Mouse (Mus musculus): ENCODE measurements around the gene Cdc42bpb.

Gene Cdc42bpb

DNA sequence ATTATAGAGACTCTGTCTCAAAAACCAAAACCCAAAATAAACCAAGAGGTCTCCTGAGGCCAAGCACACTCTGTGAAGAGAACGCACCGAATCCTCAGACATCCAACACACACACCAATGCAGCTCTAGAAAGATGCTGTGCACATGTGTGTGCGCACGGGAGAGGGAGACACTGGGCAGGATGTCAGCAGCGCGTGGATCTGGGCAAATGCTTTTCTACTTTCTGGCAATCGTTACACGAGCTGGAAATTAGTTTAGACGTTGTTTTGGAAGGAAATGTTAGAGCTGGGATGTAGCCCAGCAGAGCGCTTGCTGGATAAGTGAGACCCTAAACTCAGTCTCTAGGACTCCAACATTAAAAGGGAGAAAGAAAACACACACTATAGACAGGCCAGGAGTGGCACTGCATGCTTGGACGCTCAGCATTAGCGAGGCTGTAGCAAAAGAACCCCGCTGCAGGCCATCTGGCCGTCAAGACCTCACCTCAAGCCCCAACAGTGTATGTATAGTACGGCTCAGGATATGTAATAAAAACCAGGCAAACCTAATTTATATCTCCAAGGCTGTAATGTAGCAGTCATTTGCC, 44.4 kb downstream of the Cdc42bpb start:
- no peak for DNase-seq

DNA sequence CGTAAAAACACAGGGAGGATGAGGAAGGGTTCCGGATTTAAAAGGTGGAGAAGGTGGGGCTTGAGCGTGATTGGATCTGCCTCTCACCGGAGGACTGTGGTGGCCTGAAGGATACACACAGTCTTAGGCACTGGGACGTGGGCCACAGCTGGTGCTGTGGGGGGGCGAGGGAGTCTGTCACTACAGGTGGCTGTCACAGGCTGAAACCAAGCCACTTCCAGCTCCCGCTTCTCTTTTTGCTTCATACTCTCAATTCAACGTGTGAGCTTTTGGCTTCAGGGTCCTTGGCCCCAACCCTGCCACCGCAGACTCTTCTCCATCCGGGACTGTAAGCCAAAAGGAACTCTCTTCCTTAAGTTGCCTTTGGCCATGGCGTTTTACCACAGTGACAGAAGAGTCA, 45.1 kb downstream of the Cdc42bpb start:
- no peak for DNase-seq

DNA sequence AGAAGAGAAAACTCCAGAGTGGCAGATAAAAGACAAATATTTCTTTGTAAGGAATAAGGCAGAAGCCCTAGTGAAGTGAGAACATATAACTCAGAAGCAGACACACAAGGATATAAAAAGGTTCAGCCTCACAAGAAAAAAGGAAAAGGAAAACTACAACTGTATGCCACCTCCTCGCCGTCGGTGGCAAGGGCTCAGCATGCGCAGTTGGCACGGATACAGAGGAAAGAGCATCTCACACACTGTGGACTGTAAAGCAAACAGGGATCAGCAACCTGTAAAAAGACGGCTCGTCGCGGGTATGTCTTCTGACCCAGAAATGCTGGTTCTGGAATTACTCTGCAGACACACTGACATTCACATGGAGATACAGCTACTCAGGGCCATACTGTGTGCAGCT, 45.9 kb downstream of the Cdc42bpb start:
- DNase-seq = no peak

DNA sequence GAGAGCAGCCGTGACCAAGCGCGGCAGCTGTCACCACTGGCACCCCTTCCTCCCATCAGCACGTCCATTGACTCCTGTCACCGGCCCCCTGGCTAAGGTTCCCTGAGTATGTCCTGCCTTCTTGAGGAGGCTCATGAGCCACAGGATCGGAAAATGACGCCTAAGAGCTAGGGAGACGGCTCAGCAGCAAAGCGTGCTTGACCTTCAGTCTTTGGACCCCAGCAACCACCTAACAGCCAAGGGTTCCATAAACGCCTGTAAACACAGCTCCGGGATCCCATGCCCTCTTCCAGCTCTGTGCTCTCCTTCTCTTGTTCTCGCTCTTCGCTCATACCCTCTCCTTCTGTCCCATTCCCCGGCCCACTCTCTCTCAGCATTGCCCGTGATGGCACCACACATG, 48.2 kb downstream of the Cdc42bpb start:
- no peak for DNase-seq

DNA sequence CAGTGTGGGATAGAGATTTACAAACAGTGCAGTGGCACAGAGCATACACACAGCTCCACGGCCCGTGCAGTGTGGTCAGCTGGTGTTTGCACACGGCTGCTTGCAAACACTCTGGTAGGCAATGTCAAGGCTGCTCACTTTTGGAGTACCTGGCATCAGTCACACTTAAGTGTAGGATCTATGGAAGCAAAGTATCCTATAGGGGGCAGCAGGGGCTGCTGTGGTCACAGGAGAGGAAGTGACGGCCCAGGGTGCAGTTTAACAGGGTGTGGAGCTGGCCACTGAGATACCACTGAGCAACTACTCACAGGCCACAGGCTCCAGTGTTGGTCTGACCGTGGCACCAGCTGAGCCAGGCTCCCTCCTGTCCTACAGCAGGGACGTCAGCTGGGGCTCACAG, 49.2 kb downstream of the Cdc42bpb start:
- no peak for DNase-seq

DNA sequence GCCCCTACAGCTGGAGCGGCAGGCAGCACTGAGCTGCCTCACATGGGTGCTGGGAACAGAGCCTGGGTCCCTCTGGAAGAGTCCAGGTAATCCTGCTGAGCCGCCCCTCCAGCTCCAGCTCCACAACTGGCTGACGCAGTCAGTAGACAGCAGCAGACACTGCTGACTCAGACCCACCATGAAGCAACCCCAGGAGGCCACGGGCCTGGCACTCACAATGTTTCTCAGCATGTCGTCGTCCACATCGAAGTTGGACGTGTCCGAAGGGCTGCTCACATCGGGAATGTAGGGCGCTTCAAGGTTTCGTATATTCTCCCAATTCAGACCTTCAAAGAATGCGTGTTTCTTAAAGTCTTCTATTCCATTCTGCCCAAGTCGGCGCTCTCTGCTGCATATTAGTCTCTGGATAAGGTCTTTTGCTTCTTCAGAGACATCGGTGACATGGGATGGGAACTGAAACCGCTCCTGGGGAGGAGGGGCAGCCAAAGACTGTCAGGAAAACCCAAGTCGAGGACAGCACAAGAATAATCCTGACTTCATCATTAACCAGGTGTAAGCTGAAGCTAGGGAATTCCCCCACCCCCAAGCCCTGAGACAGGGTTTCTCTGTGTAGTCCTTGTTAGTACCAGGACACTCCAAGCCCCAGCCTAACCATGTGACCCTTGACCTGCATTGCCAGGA, 51.6 kb downstream of the Cdc42bpb start:
- no peak for DNase-seq

DNA sequence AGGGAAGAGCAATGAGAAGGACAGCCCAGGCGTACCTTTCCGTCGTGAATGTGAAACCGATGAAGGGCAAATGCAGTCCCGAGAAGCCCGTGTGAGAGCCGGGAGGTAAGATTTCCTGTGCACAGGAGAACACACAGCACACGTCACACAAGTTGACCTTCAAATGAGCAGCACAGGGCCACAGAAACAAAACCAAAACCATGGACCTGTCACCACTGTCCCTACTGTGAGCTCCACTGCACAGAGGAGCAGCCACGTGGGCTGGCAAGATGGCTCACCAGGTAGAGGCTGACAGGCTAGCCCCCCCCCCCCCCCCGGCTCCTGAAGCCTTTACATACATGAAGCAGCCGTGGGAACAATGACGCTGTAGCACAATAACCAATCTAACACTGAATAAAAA, 52.6 kb downstream of the Cdc42bpb start:
- DNase-seq = no peak

DNA sequence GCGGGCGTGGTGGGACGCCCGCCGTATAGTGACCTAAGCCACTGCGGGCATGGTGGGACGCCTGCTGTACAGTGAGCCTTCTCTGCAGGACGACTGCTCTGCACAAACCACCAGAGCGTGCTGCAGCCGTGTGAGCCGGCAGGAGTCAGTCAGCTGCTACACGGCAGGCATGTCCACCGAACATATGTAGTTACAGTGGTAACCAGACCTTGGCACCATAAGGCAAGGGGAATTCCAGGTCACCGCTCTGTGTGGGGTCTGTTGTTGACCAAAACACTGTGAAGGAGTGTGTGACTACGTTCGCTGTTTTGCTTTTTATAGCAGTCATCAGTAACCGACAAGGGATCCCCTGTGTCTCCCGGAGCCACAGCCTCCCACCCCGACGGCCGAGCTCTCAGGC, 53.0 kb downstream of the Cdc42bpb start:
- DNase-seq = no peak

DNA sequence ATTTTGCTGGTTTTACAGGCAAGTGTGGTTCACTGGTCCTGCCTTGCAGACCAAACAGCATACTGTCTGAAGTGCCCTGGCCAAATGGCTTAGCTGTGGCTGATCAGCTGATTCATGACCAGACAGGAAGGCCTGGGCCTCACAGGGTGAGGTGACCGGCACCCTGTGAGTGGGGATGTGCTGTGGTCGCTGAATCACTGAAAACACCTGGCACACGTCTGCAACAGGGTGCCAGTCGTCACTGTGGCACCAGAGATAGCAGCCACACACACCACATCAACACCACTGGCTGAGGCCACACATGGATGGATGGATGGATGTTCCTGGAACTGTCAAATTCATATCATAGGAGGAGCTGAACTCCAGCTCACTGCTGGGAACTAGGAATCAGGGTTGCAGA, 54.1 kb downstream of the Cdc42bpb start:
- no peak for DNase-seq

DNA sequence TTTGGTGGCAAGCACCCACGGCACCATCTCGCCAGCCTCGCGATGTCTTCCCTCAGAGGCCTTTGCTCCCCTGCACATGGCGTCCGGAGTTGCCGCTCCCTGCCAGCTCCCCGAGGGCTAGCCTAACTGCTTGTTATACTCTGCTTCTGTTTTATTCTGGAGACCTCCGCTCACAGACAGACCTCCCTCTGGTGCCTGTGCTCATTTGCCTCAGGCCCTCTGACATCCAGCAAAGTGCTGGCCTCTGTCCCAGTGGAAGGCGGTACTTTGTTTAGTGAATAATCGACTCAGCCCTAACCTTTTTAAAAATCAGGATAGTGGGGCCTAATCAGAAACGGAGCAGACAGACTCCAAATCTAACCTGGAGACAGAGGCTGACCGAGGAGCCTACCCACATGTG, 55.7 kb downstream of the Cdc42bpb start:
- no peak for DNase-seq

DNA sequence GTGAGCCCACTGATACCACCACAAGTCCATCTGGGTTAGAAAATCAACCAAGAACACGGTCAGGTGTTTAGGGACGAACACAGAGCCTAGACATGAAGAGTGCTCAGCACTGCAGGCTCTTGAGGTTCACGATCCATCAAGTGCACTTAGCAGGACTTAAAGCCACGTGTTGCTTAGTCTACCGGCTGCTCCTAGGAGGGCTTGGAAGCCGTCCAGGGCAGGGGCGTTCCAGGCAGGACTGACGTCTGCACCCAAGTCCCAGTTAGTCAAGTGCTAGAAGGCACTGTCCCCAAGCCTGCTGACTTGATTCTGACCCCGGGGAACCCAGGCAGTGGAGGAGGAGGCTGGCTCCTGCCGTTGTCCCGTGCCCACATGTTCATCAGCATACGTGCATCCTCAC, 57.0 kb downstream of the Cdc42bpb start:
- DNase-seq = no peak

DNA sequence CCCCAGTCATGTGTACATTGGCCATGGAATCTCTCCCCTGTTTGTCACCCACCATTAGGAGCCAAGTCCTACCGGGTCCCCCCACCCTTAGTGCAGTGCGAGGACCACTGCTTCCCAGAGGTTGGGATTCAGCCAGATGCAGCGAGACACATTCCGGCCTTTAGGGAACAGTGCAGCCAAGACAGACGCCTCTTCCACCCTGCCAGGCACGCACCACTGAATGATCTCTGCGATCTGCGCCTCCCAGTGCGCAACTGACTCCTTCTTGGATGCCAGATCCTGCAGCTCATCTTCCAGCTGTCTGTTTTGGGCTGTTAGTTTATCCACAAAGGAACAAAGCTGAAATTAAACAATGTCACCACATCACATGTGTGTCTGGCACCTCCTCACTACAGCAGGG, 59.8 kb downstream of the Cdc42bpb start:
- no peak for DNase-seq

DNA sequence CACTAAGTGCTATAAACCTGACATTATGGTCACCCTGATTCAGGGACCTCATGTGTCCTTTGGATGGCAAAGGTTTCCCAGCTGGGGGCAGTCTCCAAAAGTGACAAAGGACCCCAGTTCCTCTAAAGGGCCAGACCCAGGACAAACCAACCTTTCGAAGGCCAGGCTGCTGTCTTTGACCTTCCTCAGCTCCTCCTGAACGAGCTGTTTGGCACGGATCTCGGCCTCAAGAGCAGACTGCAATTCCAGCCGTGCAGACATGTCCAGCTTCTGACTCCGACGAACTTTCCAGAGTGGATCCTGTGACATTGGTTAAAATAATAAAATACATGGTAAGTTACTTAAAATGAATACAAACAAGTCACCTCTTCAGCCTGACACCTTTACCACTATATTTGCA, 63.2 kb downstream of the Cdc42bpb start:
- DNase-seq = no peak

DNA sequence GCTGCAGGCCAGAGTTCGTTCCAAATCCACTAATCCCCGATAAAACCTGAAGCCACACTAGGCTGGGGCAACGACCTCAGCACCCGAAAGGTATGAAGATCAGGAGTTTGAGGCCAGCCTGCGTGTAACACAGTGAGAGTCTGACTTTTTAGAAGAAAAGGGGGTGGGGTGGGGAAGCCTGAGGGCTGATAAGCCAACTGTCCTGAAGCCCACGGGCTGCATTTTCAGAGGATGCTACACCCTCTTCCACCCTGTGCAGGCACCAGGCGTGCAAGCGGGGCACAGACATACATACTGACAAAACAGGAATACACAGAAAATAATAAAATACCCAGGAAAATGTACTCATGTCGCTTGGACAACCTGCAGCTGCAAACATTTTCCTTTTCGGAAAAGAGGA, 65.7 kb downstream of the Cdc42bpb start:
- DNase-seq = no peak

DNA sequence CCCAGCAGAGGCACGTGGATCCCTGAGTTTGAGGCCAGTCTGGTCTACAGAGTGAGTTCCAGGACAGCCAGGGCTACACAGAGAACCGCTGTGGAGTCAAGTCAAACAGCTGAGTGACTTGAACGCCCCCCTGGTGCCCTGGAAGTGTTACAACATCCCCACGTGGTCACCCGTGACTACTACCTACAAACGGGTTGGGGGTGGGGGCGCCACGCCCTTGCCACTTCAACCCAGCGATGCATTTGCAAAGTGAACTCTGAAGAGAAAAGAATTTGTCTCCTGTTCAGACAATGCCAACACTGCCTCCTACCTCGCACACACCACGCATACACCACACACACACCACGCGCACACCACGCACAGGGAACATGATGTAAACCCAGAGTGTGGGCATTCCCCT, 67.6 kb downstream of the Cdc42bpb start:
- no peak for DNase-seq

DNA sequence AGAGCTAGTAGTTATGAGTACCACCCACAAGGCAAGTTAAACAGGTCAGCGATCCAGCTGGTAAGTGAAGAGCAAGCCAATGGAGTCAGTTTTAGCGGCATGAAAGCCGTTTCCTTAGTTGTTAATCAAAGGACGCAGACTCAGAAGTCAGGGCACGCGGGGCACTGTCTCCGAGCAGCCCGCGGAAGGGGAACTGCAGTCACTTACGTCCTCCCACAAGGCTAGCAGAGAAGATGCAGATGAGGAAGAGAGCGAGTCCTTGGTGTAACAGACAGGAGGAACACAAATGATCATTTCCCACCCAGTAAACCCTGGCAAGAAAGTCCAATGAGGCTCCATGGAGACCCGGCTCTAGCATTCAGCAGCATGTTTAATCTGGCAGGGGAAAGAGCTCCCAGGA, 68.3 kb downstream of the Cdc42bpb start:
- no peak for DNase-seq

DNA sequence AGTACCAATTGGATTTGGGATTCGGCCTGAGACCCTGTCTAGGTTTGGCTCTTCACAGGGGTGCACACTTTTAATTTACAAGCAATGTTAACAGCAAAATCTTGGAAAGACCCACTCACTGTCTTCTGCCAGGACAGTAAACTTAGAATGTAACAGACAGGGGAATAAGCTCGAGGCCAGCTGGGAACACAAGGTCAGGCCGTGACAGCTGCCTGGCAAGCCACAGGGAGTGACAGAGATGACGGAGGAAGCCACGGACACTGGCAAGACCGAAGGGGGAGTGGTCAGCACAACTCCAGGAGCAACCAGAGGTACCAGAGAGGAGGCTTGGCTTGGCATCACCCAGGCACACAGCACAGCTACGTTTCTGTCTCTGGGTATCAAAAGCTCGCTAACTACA, 70.7 kb downstream of the Cdc42bpb start:
- no peak for DNase-seq

DNA sequence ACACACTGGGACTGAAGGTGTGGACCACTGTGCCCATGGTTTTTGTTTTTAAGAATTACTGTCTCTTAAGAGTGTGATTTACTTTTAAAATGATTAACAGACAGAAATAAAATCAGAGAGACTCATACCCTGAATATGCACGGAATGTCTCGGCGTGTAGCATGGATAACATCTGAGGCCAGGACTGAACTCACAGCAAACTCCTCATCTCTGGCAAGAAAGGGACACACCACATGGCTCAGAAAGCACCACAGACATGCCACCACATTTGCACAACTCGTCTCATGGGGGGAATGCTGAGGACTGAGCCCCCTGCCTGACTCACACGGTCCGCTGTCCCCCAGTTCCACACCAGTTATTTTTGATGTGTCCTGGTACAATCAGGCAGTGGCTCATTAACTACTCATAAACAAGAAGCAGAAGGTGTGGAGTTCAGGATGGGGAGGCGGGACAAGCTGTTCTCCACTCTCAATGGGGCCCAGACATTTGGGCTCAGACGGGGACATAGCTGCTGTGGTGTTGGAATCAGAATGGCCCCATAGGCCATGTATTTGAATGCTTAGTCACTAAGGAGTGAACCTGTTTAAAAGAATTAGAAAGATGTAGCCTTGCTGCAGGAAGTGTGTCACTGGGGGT, 73.7 kb downstream of the Cdc42bpb start:
- no peak for DNase-seq

DNA sequence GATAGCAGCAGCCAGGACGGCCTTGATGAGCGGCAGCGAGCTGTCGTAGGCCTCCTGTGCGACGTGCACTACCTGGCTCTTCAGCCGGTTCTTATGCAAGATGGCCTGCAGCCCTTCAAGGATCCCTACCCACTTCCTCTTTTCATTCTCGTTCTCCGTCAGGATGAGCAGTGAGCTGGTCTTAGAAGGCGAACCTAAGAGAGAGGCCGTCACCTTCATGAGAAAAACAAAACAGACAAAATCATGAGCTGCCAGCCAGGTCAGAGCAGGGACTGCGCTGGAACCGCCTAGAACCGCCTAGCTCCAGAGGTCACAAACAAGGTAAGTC, 75.5 kb downstream of the Cdc42bpb start:
- DNase-seq = no peak

DNA sequence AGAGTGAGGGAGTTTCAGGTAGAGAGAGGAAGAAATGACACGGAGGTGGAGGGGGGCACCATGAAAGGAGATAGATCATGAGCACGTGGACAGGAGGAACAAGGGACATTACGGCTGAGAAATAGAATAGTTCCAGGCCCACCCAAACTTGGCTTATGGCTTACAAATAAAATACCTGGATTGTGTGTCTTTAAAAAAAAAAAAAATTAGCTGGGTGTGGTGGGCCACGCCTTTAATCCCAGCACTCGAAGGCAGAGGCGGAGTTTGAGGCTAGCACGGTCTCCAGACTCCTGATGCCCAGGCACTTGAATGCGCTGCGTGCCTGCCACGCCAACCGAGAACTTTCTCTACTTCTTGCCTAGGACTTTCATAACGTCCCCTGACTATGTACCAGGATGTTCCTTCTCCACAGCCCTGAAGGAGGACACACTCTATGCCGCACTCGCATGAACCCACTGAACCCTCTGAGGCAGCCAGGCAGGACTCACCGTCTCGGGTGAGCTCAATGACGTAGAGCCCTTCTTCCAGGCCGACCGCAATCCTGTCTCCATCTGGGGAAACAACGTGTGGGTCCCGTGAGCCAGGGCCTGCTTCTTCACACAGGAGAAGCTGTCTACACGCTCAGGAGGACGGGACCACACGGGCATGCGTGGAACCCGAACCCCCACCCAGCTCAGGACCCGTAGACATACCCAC, 76.0 kb downstream of the Cdc42bpb start:
- DNase-seq = no peak

DNA sequence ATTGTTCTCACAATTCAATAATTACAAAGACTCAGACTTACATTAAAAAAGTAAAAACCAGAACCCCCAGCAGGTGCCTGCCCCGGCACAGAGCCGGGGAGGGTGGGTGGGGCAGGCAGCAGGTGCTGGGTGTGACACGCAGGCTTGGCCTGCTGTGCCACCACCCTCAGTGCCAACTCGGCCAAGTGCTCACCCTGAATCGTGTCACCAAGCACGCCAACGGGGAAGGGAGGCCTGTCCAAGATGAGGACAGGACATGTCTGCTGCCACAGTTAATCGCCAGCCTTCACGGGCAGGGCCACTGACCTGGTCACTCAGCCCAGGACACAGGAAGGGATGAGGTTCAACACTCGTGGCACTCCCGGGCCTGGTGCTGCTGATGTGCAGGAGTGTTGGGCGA, 84.5 kb downstream of the Cdc42bpb start:
- no peak for DNase-seq

DNA sequence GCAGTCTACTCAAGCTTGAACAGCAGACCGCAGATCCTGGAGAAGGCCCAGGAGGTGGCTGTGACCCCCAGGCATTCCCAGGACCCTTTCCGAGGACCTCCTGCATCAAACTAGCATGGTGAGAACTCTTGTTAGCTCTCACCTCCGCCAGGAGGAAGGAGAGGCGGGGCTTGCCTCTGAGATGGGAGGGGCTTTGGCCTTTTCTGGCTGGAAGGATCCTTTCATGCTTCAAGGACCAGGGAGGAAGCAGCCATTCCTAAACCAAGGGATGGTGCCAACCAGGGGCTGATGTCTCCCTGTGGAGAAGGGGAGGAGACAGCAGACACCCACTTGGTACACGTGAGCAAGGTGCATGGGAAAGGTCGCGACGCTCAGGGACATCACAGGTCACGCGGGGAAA, 93.0 kb downstream of the Cdc42bpb start:
- DNase-seq = no peak

DNA sequence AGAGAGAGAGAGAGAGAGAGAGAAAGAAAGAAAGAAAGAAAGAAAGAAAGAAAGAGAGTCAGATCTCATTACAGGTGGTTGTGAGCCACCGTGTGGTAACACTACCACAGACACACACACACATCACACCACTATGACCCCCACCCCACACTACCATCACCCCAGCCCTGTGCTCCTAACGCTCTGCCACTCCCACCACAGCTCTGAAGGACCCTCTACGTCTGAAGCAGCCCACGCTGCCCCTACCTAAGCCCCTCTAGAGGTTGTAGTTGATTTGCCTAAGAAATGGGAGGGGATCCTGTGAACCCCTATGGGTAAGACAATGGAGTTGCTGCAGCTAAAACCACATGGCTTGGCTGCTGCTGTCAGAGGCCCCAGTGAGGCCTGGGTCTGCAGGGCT, 93.9 kb downstream of the Cdc42bpb start:
- DNase-seq = no peak

DNA sequence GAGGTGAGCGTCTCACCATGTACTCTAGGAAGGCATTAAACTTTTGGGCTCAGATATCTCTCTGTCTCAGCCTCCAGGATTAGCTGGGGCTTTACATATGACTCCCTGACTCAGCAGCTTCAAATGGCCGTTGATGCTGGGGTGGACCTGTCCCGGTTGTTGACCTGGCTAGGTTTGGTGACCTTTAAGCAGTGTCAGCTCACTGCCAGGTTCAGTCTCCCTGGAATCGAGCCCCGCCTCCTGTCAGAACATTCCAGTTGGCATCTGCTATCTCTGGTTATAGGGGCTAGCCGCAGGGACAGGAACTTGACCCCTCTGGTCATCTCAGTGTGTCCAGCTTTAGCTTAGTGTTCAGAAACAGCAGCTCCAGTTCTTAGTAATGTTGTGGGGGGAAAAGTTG, 101.1 kb downstream of the Cdc42bpb start:
- no peak for DNase-seq
